Mouse (Mus musculus) activated CD4-positive, CD25-positive, alpha-beta regulatory T cell (primary cell): ENCODE measurements around the gene Vps72. TPM values are rescaled to one million over a fixed set of nuclear protein-coding genes. Genes with fewer than 3 reads are reported as not detected.

ENCODE experiments used
- polyA plus RNA-seq, 2 experiments: library from polyadenylated mRNA; unstranded; fragments of 100-300 nt; shearing (Covaris generic); gene quantifications; one replicate each; pipeline ENCODE4 v1.2.1; 2017

The Vps72 gene
- polyA plus RNA-seq, result 100 to 1,000 TPM in 1 of 2 experiments, 10 to 100 TPM in 1; 99.6 to 118 TPM

DNA sequence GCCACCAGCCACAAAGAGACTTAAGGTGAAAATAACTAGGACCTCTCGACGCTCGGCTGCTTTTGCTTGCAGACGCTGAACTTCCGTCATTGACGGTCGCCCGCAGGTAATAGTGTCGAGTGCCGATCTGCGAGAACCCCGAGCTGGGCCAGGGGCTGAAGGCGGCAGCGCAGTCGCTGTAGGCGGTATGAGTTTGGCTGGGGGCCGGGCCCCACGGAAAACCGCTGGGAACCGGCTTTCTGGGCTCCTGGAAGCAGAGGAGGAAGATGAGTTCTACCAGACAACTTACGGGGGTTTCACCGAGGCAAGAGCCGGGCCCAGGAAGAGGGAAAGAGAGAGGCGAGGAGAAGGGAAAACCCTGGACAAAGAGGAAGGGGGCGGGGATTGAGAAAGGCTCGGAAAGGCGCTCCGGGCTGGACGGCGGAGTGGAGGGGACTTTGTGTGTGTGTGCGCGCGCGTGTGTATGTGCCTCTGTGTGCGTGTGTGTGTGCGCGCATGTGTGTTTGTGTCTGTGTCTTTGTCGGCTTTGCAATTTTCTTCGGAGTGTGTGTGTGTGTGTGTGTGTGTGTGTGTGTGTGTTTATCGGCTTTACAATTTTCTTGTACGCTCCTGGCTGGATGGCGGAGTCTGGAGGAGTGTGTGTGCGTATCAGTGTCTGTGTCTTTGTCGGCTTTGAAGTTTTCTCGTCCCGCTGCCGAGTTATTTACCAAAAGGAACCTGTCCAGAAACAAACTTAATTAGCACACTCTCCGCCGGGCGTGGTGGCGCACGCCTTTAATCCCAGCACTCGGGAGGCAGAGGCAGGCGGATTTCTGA is at the start of gene Vps72:
TSS of gene Vps72 (plus strand) at position 112 of the 816 bp plus-strand sequence.

DNA sequence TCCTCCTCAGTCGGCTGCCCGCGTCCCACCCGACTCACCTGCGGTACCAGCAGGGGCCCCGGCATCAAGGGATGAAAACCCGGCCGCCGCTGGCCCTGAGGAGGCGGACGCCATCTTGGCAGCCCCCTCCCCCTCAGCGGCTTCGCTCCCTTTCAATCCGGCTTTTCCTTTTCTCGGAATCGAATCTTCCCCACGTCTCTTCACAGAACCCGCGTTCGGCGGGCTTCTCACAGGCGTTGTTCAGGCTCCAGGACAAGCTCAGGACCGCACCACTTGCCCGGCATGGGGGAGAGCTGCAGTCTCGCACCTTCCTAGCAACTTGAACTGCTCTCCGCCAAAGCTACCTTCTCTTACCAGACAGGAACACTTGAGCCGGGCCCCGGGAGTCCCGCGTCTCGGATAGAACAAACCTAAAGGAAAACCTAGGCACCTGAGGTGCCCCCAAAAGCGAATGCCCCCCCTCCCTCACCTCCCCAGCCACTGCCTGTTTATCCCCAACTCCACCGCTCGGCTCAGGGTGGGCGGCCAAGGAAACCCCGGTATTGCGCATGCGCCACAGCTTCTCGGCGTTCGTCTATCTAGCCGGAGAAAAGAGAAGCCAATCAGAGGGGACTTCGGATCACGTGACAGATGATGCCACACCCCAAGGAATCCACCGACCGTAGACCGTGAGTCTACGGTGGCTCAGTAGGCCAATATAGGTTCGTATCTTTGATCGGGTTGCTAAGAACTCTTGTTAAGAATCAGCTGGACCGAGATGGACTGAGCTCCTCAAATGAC is 4.3 kb upstream of the Vps72 start, which contains the start of gene Pip5k1a:
TSS of gene Pip5k1a (minus strand) at position 593 of the 780 bp plus-strand sequence.

DNA sequence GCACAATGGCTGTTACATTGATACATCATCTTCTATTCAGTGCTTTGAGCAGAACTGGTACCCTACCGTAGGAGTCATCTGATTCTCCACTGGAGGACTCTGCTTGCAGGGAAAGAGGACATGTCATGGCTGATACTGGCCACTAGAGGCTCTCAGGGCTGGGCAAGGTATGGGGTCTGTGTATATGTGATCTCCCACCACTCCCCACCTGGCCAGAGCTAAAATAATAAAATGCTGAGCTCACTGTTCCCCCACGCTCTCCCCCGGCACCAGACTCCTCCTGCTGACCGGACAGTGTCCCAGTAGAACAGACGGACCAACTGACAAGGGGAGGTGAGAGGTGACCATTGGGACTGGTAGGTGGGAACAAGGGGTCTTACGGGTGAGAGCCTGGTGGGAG is 13.4 kb downstream of the Vps72 start, which contains the start of gene Tmod4:
TSS of gene Tmod4 (plus strand) at position 231 of the 400 bp plus-strand sequence.

DNA sequence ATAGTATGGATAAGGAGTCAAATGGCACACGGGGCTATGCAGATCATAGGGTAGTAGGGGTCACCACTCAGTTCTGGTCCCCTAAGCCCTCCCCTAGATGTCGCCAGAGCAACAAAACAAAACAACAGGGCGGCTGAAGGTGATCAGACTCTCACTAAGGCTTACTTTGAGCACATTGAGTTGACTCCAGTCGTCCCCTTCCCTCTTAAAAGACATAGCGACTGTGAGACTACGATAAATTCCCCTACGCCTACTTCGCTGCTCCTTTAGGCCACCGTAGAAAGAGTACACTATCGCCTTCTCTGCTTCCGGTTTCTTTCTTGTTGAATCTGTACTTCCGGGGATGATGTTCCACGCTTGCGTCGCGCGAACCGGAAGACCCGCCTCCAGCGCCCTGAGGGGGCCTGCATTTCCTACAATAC is 22.9 kb downstream of the Vps72 start, which contains the start of the genes Scnm1 and Lysmd1:
TSS of gene Scnm1 (minus strand) at position 332 of the 422 bp plus-strand sequence.
TSS of gene Lysmd1 (plus strand) at position 409 of the 422 bp plus-strand sequence.

DNA sequence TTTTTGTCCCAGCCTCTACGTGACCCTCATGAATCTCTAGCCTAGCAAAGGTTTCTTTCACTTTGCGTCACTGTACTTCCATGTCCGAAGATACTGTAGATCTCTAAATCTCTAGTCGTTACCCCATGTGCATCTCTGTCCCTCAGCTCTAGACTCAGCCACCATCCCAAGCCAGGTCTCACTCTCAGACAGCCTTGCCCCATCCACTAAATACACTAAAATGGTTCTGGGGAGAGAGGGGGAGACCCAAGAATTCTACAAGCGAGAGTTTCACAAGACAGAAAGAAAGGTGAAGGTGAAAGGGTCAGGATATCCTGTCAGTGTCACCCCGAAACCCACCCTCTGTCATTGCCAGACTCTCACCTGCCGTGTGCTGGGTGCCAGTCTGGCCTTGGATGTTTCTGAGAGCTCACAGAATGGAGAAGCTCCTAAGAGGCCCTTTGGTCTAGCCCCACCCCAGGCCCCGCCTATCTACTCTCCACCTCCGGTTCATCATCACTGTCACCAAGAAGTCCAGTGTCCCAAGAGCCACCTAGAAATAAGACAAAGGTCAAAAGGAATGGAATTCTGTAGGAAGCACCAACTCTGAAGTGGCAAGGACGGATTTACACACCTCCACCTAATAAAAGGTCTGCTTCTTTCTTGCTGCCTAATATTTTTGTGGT is 31.3 kb downstream of the Vps72 start, which contains the start of gene Tnfaip8l2:
TSS of gene Tnfaip8l2 (minus strand) at position 409 of the 665 bp plus-strand sequence.

DNA sequence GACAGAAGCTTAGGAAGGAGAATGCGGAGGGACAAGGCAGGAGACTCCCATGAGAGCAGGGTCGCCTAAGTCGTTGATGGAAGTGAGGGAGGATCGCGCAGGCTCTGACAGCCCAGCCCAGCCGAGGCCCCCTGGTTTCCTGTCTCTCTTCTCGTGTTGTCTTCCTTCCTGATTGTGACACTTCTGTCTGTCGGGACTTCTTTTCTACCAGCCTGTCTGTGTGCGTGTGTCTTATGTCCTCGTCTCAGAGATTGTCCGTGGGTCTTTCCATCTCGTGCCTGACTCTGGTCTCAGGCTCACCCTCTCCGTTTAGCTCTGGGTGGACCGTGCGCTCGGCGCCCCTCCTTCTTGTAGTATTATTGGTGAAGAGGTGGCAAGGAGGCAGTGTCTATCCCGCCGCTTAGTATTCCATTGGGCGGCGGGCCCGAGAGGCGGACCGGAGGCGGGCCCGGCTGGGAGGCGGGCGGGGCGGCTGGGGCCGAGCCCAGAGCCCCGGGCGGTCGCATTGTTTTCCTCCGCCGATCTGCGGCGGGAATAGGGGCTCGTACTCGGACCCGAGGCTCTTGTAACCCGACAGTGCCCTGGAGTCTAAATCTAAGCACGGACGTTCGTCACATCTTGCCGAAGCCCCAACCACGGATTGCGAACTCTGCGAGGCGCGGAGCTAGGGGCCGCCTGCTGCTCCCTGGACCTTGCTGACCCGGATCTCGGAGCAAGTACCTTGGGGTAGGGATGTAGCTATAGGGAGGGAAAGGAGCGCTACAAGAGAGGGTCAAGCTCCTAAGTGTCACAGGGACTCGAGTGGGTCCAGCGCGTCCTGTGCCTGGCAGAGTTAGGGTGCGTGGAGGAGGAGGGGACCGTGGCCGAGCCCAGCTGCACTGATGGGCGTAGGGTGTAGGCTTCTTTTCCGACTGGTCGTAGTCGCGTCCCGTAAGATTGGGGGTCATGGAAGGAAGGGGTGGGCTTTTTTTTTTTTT is 49.5 kb downstream of the Vps72 start, which contains the start of gene Sema6c:
TSS of gene Sema6c (plus strand) at position 471 of the 977 bp plus-strand sequence.

Other genes with a start within 250 kb of the Vps72 start
- gene Psmb4, start 224.1 kb upstream of the Vps72 start, polyA plus RNA-seq, result 100 to 1,000 TPM; 395 to 422 TPM
- gene Selenbp1, start 178.0 kb upstream of the Vps72 start, polyA plus RNA-seq, result 1 to 10 TPM; 1.8 to 2.5 TPM
- gene Rfx5, start 156.9 kb upstream of the Vps72 start, polyA plus RNA-seq, result 10 to 100 TPM; 22.8 to 24.0 TPM
- 10 to 100 TPM; 14.1 to 23.6 TPM for gene Pi4kb, start 136.3 kb upstream of the Vps72 start, polyA plus RNA-seq
- 10 to 100 TPM; 39.4 to 45.0 TPM for gene Zfp687, start 95.6 kb upstream of the Vps72 start, polyA plus RNA-seq
- 100 to 1,000 TPM; 267 to 314 TPM for gene Psmd4, start 68.4 kb upstream of the Vps72 start, polyA plus RNA-seq
- 10 to 100 TPM; 24.1 to 24.5 TPM for gene Pip5k1a, start 4.1 kb upstream of the Vps72 start, polyA plus RNA-seq
- 1 to 10 TPM; 2.0 to 4.4 TPM for gene Tmod4, start 13.5 kb downstream of the Vps72 start, polyA plus RNA-seq
- 100 to 1,000 TPM in 1 of 2 experiments, 10 to 100 TPM in 1; 65.2 to 120 TPM for gene Scnm1, start 23.0 kb downstream of the Vps72 start, polyA plus RNA-seq
- 10 to 100 TPM; 23.6 to 34.9 TPM for gene Lysmd1, start 23.1 kb downstream of the Vps72 start, polyA plus RNA-seq
- gene Tnfaip8l2, start 31.3 kb downstream of the Vps72 start, polyA plus RNA-seq, result 100 to 1,000 TPM; 229 to 255 TPM
- gene Sema6c, start 49.4 kb downstream of the Vps72 start, polyA plus RNA-seq, result 1 to 10 TPM; 1.8 to 1.9 TPM
- gene Gabpb2, start 106.9 kb downstream of the Vps72 start, polyA plus RNA-seq, result 10 to 100 TPM; 24.8 to 34.5 TPM
- 100 to 1,000 TPM; 446 to 449 TPM for gene Cdc42se1, start 117.7 kb downstream of the Vps72 start, polyA plus RNA-seq
- 10 to 100 TPM in 1 of 2 experiments, 1 to 10 TPM in 1; 9.1 to 20.6 TPM for gene Mllt11, start 121.1 kb downstream of the Vps72 start, polyA plus RNA-seq
- 1 to 10 TPM in 1 of 2 experiments, under 1 TPM in 1; 0.42 to 1.2 TPM for gene Gm128, start 130.6 kb downstream of the Vps72 start, polyA plus RNA-seq
- 1 to 10 TPM in 1 of 2 experiments, under 1 TPM in 1; 0.45 to 1.1 TPM for gene Bnipl, start 140.2 kb downstream of the Vps72 start, polyA plus RNA-seq
- gene Mindy1, start 170.3 kb downstream of the Vps72 start, polyA plus RNA-seq, result 10 to 100 TPM; 28.2 to 29.8 TPM
- 1 to 10 TPM; 6.4 to 6.5 TPM for gene Prune1, start 171.1 kb downstream of the Vps72 start, polyA plus RNA-seq
- gene Anxa9, start 196.2 kb downstream of the Vps72 start, polyA plus RNA-seq, result under 1 TPM in 1 of 2 experiments, not detected in 1; 0.85 TPM
- 100 to 1,000 TPM; 193 to 214 TPM for gene Cers2, start 203.8 kb downstream of the Vps72 start, polyA plus RNA-seq
- gene Setdb1, start 246.2 kb downstream of the Vps72 start, polyA plus RNA-seq, result 10 to 100 TPM; 27.3 to 39.2 TPM